Mouse (Mus musculus) E14TG2a.4 (cell line): ENCODE data around the gene Anks1b.

Experiments used
- CTCF ChIP-seq: conservative IDR thresholded peaks from 2 replicates; pipeline ENCODE4 v1.5.1; 2014; ENCODE audit warnings: low read length
- NANOG ChIP-seq: IDR thresholded peaks from 2 replicates; pipeline ENCODE4 v1.6.1; 2014; ENCODE audit warnings: borderline replicate concordance, low read length, mixed read lengths
- POU5F1 ChIP-seq: IDR thresholded peaks from 2 replicates; pipeline ENCODE4 v1.6.1; 2014; ENCODE audit warnings: low read length, borderline replicate concordance

DNA sequence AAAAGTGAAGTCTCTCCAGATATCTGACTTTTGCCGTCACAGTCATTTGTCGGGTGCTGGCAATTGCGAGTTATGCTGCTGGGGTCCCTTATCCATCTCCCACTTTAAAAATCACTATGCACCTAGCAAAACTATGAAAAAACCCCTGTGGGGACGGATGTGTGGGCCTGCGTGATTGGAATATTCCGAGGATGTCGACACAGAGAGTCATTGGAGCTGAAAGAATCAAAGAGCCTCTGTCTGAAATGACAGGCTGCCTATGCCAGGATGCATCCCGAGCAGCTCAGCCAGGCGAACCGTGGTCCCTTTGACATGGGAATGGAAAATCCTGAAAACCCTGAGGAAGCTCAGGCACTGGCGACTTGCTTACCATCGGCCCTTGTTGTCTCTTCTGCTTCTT lies 825.9 kb downstream of the Anks1b start:
- no peak for TF ChIP-seq CTCF
- no peak for TF ChIP-seq NANOG
- TF ChIP-seq POU5F1 = no peak
